Mouse (Mus musculus): ENCODE results near the gene Cdk6. TPM values are rescaled to one million over a fixed set of nuclear protein-coding genes. Genes with fewer than 3 reads are reported as not detected.

Cdk6 gene
- 34.1 and 47.9 TPM in 2 replicates for total RNA-seq (2012; rRNA removed)

- no peaks in the 10 kb centered on the region for H3K36me3 ChIP-seq (ENCODE audit: control insufficient read depth, insufficient read depth, low read length, poor library complexity, severe bottlenecking)
- peak within 1 kb of the TSS; percentile 44; the same call in 1 of the 2 replicates for H3K27ac ChIP-seq (ENCODE audit: insufficient read depth, low read depth, low read length, poor library complexity, severe bottlenecking)
- H3K4me3 ChIP-seq (ENCODE audit: insufficient read depth in 1 of 2, low read depth in 1 of 2, low read length in 2 of 2, poor library complexity in 1 of 2, severe bottlenecking in 1 of 2), result peak within 1 kb of the TSS; percentile 70 to 72
- H3K9ac ChIP-seq (ENCODE audit: insufficient read depth, low read depth, low read length, poor library complexity, severe bottlenecking), result peak within 1 kb of the TSS; percentile 77
- TF ChIP-seq ZNF384 (IDR thresholded peaks at IDR 0.05; ENCODE audit: low read depth, low read length), result no peak
- TF ChIP-seq ZC3H11A (IDR thresholded peaks at IDR 0.05; ENCODE audit: borderline replicate concordance, low read depth, low read length), result no peak
- TF ChIP-seq MAFK (IDR thresholded peaks at IDR 0.05; ENCODE audit: insufficient read depth, low read depth, low read length), result no peak
- no peak for TF ChIP-seq HCFC1 (IDR thresholded peaks at IDR 0.05; ENCODE audit: borderline replicate concordance, insufficient read depth, low read length)
- TF ChIP-seq CHD2 (IDR thresholded peaks at IDR 0.05; ENCODE audit: low read depth, low read length), result no peak
- no peaks in the 10 kb centered on the region for H3K9me3 ChIP-seq (ENCODE audit: control insufficient read depth, insufficient read depth, low read depth, low read length)
- no peak for DNase-seq (ENCODE audit: low read depth, low spot score)
- peaks cover 0 to 2% of the 10 kb centered on the region in 2 experiments; a peak in 1 of 4 replicates for H3K4me1 ChIP-seq (ENCODE audit: control insufficient read depth in 2 of 2, insufficient read depth in 2 of 2, low read length in 2 of 2, poor library complexity in 1 of 2)
- in situ Hi-C loops (cut with MboI; ENCODE audit: low sequenced_read_pairs in 2 of 2, unreplicated experiment in 2 of 2), result no loop called here
Measured at GRCm38 (mm10) chr5:3341111-3341911, at the start of gene Cdk6. Gene Cdk6, plus strand, starts transcription at chr5:3341485.

GRCm38 (mm10) chr5:3293666-3294065 lies 47.6 kb upstream of the Cdk6 start:
- Histone ChIP-seq H3K4me1 (ENCODE audit: control insufficient read depth in 2 of 2, insufficient read depth in 2 of 2, low read length in 2 of 2, poor library complexity in 1 of 2) (peaks cover 7 to 20% of the 10 kb centered on the region in 2 experiments; a peak in 3 of 4 replicates), H3K4me3 (ENCODE audit: insufficient read depth in 1 of 2, low read depth in 1 of 2, low read length in 2 of 2, poor library complexity in 1 of 2, severe bottlenecking in 1 of 2) (peak overlapping the region in 1 of 2 experiments; percentile 45; a peak in 1 of 4 replicates), H3K9me3 (ENCODE audit: control insufficient read depth, insufficient read depth, low read depth, low read length) (no peaks in the 10 kb centered on the region), H3K27ac (ENCODE audit: insufficient read depth, low read depth, low read length, poor library complexity, severe bottlenecking) (peak overlapping the region; percentile 29; the same call in 1 of the 2 replicates), H3K36me3 (ENCODE audit: control insufficient read depth, insufficient read depth, low read length, poor library complexity, severe bottlenecking) (no peaks in the 10 kb centered on the region), H3K9ac (ENCODE audit: insufficient read depth, low read depth, low read length, poor library complexity, severe bottlenecking) (no peak overlapping the region)
- TF ChIP-seq CHD2 (IDR thresholded peaks at IDR 0.05; ENCODE audit: low read depth, low read length) (no peak), HCFC1 (IDR thresholded peaks at IDR 0.05; ENCODE audit: borderline replicate concordance, insufficient read depth, low read length) (no peak), ZNF384 (IDR thresholded peaks at IDR 0.05; ENCODE audit: low read depth, low read length) (no peak), ZC3H11A (IDR thresholded peaks at IDR 0.05; ENCODE audit: borderline replicate concordance, low read depth, low read length) (no peak), MAFK (IDR thresholded peaks at IDR 0.05; ENCODE audit: insufficient read depth, low read depth, low read length) (no peak)
- peak; percentile 50 for DNase-seq (ENCODE audit: low read depth, low spot score)
- in situ Hi-C loops (cut with MboI; ENCODE audit: low sequenced_read_pairs in 2 of 2, unreplicated experiment in 2 of 2), result no loop called here

GRCm38 (mm10) chr5:3300801-3301457 lies 40.4 kb upstream of the Cdk6 start:
- Histone ChIP-seq H3K4me1 (ENCODE audit: control insufficient read depth in 2 of 2, insufficient read depth in 2 of 2, low read length in 2 of 2, poor library complexity in 1 of 2) (no peaks in the 10 kb centered on the region), H3K36me3 (ENCODE audit: control insufficient read depth, insufficient read depth, low read length, poor library complexity, severe bottlenecking) (no peaks in the 10 kb centered on the region), H3K4me3 (ENCODE audit: insufficient read depth in 1 of 2, low read depth in 1 of 2, low read length in 2 of 2, poor library complexity in 1 of 2, severe bottlenecking in 1 of 2) (no peak overlapping the region), H3K27ac (ENCODE audit: insufficient read depth, low read depth, low read length, poor library complexity, severe bottlenecking) (no peak overlapping the region), H3K9me3 (ENCODE audit: control insufficient read depth, insufficient read depth, low read depth, low read length) (no peaks in the 10 kb centered on the region), H3K9ac (ENCODE audit: insufficient read depth, low read depth, low read length, poor library complexity, severe bottlenecking) (no peak overlapping the region)
- in situ Hi-C loops (cut with MboI; ENCODE audit: low sequenced_read_pairs in 2 of 2, unreplicated experiment in 2 of 2), result no loop called here
- TF ChIP-seq ZC3H11A (IDR thresholded peaks at IDR 0.05; ENCODE audit: borderline replicate concordance, low read depth, low read length), result no peak
- TF ChIP-seq MAFK (IDR thresholded peaks at IDR 0.05; ENCODE audit: insufficient read depth, low read depth, low read length), result no peak
- no peak for TF ChIP-seq HCFC1 (IDR thresholded peaks at IDR 0.05; ENCODE audit: borderline replicate concordance, insufficient read depth, low read length)
- no peak for TF ChIP-seq ZNF384 (IDR thresholded peaks at IDR 0.05; ENCODE audit: low read depth, low read length)
- no peak for TF ChIP-seq CHD2 (IDR thresholded peaks at IDR 0.05; ENCODE audit: low read depth, low read length)
- DNase-seq (ENCODE audit: low read depth, low spot score), result no peak

- Histone ChIP-seq H3K4me1 (ENCODE audit: control insufficient read depth in 2 of 2, insufficient read depth in 2 of 2, low read length in 2 of 2, poor library complexity in 1 of 2) (peaks cover 0 to 4% of the 10 kb centered on the region in 2 experiments; a peak in 2 of 4 replicates), H3K36me3 (ENCODE audit: control insufficient read depth, insufficient read depth, low read length, poor library complexity, severe bottlenecking) (no peaks in the 10 kb centered on the region), H3K27ac (ENCODE audit: insufficient read depth, low read depth, low read length, poor library complexity, severe bottlenecking) (no peak overlapping the region), H3K9ac (ENCODE audit: insufficient read depth, low read depth, low read length, poor library complexity, severe bottlenecking) (no peak overlapping the region), H3K9me3 (ENCODE audit: control insufficient read depth, insufficient read depth, low read depth, low read length) (no peaks in the 10 kb centered on the region), H3K4me3 (ENCODE audit: insufficient read depth in 1 of 2, low read depth in 1 of 2, low read length in 2 of 2, poor library complexity in 1 of 2, severe bottlenecking in 1 of 2) (no peak overlapping the region)
- in situ Hi-C loops (cut with MboI; ENCODE audit: low sequenced_read_pairs in 2 of 2, unreplicated experiment in 2 of 2), result no loop called here
- no peak for DNase-seq (ENCODE audit: low read depth, low spot score)
- TF ChIP-seq CHD2 (IDR thresholded peaks at IDR 0.05; ENCODE audit: low read depth, low read length) (no peak), HCFC1 (IDR thresholded peaks at IDR 0.05; ENCODE audit: borderline replicate concordance, insufficient read depth, low read length) (no peak), MAFK (IDR thresholded peaks at IDR 0.05; ENCODE audit: insufficient read depth, low read depth, low read length) (no peak), ZC3H11A (IDR thresholded peaks at IDR 0.05; ENCODE audit: borderline replicate concordance, low read depth, low read length) (no peak), ZNF384 (IDR thresholded peaks at IDR 0.05; ENCODE audit: low read depth, low read length) (no peak)
Measured at GRCm38 (mm10) chr5:3301535-3301934, 39.8 kb upstream of the Cdk6 start.
